Mouse (Mus musculus) intestine, embryonic 16.5 days (tissue): ENCODE measurements at regions not wholly inside any gene's neighbourhood (a gene's known extent, or its start where the extent isn't known, plus 50 kb on each side); places are given as distances from the start of the nearest gene placed in this dataset.

ENCODE experiments used
- ATAC-seq: fragments of 200-750 bp; cut with Nextera tagmentation; 2 replicates; pipeline ENCODE4 v1.8.0; 2017; ENCODE audit warnings: moderate TSS enrichment, moderate library complexity
- H3K27ac ChIP-seq: fragments of 300-500 bp; sonication (generic); 2 replicates; pipeline ENCODE4 v1.5.1; 2014; ENCODE audit warnings: mild to moderate bottlenecking, low read length
- H3K27me3 ChIP-seq: fragments of 300-500 bp; sonication (generic); replicated peaks from 2 replicates; pipeline ENCODE4 v1.6.1; 2014; ENCODE audit warnings: low read length, control low read depth, mixed read lengths; ENCODE audit not compliant: control insufficient read depth, insufficient read depth
- H3K36me3 ChIP-seq: fragments of 300-500 bp; sonication (generic); 2 replicates; pipeline ENCODE4 v1.6.1; 2014; ENCODE audit warnings: low read length, control low read depth; ENCODE audit not compliant: control insufficient read depth, insufficient read depth
- H3K4me1 ChIP-seq: fragments of 300-500 bp; sonication (generic); 2 replicates; pipeline ENCODE4 v1.6.1; 2014; ENCODE audit warnings: low read length, control low read depth, mixed read lengths; ENCODE audit not compliant: control insufficient read depth, insufficient read depth
- H3K4me2 ChIP-seq: fragments of 300-500 bp; sonication (generic); 2 replicates; pipeline ENCODE4 v1.6.1; 2014; ENCODE audit warnings: low read depth, low read length, control low read depth
- H3K4me3 ChIP-seq: fragments of 300-500 bp; sonication (generic); 2 replicates; pipeline ENCODE4 v1.5.1; 2014; ENCODE audit warnings: mild to moderate bottlenecking, low read length
- H3K9ac ChIP-seq: fragments of 300-500 bp; sonication (generic); 2 replicates; pipeline ENCODE4 v1.6.1; 2014; ENCODE audit warnings: low read depth, low read length
- H3K9me3 ChIP-seq: fragments of 300-500 bp; sonication (generic); 2 replicates; pipeline ENCODE4 v1.6.1; 2016; ENCODE audit warnings: low read length, control low read depth; ENCODE audit not compliant: control insufficient read depth
- WGBS: fragments of 180-500 bp; shearing (Covaris S2); extraction: QIAGEN DNeasy Blood & Tissue Kit; methylation state at CpG from one replicate; pipeline ENCODE4 v1.1.7; 2014; 5-methylcytosine and 5-hydroxymethylcytosine counted together

DNA sequence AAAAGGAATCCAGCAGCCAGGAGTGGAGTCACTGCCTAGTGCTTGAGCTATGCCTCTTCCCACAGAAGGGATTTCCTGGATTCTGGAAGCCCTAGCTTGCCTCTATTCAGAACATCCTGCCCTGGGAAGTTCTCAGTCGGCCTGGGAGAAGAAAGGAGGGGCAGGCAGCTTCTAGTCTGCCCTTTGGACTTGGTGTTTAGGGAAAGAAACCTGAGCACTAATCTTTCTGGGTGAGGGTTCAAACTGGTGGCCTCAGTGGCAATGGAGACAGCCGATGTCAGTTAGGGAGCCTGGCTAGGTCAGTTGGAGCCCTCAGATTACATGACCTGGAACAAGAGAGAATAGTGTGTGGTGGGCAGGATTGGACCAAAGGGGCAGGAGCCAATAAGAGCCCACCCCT lies 78.9 kb downstream of the Gm4791 start:
- H3K36me3 ChIP-seq: no peaks in the 10 kb centered on the region
- H3K4me2 ChIP-seq: no peak overlapping the region
- no peak overlapping the region for H3K9ac ChIP-seq
- no peaks in the 10 kb centered on the region for H3K9me3 ChIP-seq
- no peaks in the 10 kb centered on the region; the same call in 1 of the 2 replicates for H3K4me1 ChIP-seq
- peak; percentile 91 for ATAC-seq
- no peak overlapping the region for H3K4me3 ChIP-seq
- H3K27me3 ChIP-seq: no peaks in the 10 kb centered on the region
- 29% methylated on average over 2 of the region's 2 CpGs for WGBS
- no peak overlapping the region for H3K27ac ChIP-seq

DNA sequence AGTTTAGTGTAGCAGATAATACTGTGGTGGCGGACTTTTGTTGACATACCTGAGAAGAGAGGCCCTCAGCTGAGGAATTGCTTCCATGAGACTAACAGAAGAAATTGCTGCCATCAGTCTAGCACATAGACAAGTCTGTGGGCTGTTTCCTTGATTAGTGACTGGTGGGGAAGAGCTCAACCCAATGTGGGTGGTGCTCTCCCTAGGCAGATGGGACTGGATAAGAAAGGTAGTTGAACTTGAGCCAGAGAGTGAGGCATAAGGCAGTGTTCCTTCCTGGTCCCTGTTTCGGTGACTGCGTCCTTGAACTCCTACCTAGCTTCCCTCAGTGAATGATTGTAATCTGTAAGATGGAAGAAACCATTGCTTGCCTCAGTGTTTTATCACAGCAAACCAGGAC lies 79.4 kb downstream of the Gm4791 start:
- no peaks in the 10 kb centered on the region for H3K27me3 ChIP-seq
- H3K36me3 ChIP-seq: no peaks in the 10 kb centered on the region
- no peak overlapping the region for H3K27ac ChIP-seq
- H3K4me1 ChIP-seq: no peaks in the 10 kb centered on the region; the same call in 1 of the 2 replicates
- peak; percentile 79 for ATAC-seq
- H3K4me3 ChIP-seq: no peak overlapping the region
- no peak overlapping the region for H3K4me2 ChIP-seq
- no peaks in the 10 kb centered on the region for H3K9me3 ChIP-seq
- no peak overlapping the region for H3K9ac ChIP-seq
- WGBS: 74% methylated on average over 3 of the region's 3 CpGs

DNA sequence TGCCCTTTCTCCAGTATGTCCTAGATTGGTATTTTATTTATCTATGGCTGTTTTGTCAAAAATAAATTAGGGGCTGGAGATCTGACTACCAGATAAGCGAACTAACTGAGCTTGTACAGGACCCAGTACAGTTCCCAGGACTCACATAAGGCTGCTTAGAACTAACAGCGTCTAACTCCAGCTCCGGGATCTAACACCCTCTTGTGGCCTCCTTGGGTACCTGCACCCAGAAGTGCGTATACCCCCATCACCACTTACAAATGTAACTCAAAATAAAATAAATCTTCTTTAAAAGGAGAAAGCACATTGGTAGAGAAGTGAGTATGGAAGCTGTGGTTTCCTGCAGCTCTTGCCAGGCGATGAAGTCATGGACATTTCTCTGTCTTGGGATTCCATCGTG lies 82.9 kb downstream of the Gm4791 start:
- Histone ChIP-seq H3K9me3 (no peaks in the 10 kb centered on the region), H3K4me1 (no peaks in the 10 kb centered on the region; the same call in 1 of the 2 replicates), H3K27me3 (no peaks in the 10 kb centered on the region), H3K36me3 (no peaks in the 10 kb centered on the region), H3K4me3 (no peak overlapping the region), H3K4me2 (no peak overlapping the region), H3K27ac (no peak overlapping the region), H3K9ac (no peak overlapping the region)
- no peak for ATAC-seq
- WGBS: 98% methylated on average over 6 of the region's 6 CpGs

DNA sequence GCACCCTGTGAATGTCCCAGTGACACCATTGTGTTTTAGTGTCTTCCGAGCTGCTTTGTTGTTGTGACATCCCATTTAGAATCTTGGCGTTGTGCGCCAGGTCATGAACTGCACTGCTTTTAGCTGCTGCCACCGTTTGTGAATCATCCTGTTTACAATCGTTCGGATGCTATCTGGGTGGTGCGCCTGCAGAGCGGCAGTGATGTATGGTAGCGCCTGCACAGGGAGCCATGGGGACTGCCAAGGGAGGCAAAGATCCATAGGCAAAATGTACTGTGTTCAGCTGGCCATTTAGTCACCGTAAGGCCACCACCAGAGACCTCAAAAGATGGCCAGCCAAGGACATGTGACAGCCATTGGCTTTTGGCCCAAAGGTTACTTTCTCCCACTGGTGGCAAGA lies 93.3 kb downstream of the Gm4791 start:
- no peaks in the 10 kb centered on the region for H3K4me1 ChIP-seq
- WGBS: 57% methylated on average over 10 of the region's 10 CpGs
- no peak overlapping the region for H3K27ac ChIP-seq
- no peak for ATAC-seq
- no peak overlapping the region for H3K4me2 ChIP-seq
- no peaks in the 10 kb centered on the region for H3K9me3 ChIP-seq
- no peak overlapping the region for H3K9ac ChIP-seq
- no peak overlapping the region for H3K4me3 ChIP-seq
- no peaks in the 10 kb centered on the region for H3K27me3 ChIP-seq
- H3K36me3 ChIP-seq: no peaks in the 10 kb centered on the region

DNA sequence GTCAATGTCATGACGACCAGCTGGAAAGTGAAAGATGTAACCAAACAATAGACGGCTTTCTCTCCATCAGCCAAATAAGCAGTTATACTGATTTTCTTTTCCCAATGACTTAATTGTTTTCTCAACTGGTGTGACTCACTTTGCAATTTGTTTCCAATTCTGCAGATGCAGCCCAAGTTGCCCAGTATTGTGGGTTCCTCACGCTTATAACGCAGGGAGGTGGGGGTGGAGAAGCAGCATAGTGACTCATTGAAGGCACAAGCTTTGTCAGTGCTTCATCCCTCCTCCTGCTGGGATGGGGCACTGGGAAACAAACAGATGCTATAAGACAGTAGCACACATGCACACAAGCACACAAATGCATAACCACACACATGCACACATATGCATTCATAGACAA lies 97.1 kb downstream of the Gm4791 start:
- no peak for ATAC-seq
- Histone ChIP-seq H3K4me1 (no peaks in the 10 kb centered on the region), H3K27ac (no peak overlapping the region), H3K9me3 (no peaks in the 10 kb centered on the region), H3K27me3 (no peaks in the 10 kb centered on the region), H3K9ac (no peak overlapping the region), H3K4me3 (no peak overlapping the region), H3K4me2 (no peak overlapping the region), H3K36me3 (no peaks in the 10 kb centered on the region)
- 91% methylated on average over 4 of the region's 4 CpGs for WGBS

DNA sequence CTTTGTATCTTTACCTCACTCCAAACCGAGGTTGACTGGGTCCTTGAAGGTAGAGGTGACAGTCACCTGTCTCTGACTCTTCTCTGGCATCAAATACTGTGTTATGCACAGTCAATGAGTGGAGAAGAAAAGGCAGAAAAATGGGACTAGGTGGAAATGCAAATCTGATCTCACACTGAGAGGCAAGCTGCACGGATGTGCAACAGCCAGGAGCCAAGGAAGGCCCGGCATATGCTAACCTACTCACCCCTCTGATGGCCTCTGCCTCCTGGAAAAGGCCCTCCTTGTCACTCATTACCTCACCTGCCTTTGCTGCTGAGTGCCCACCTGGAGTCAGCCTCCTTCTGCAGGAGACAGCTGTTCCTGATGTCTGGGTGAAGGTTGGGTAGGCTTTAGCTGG lies 104.8 kb downstream of the Gm4791 start:
- H3K27ac ChIP-seq: no peak overlapping the region
- no peaks in the 10 kb centered on the region for H3K9me3 ChIP-seq
- WGBS: 83% methylated on average over 3 of the region's 3 CpGs
- H3K4me3 ChIP-seq: no peak overlapping the region
- no peaks in the 10 kb centered on the region for H3K27me3 ChIP-seq
- ATAC-seq: no peak
- no peak overlapping the region for H3K4me2 ChIP-seq
- no peaks in the 10 kb centered on the region for H3K4me1 ChIP-seq
- no peaks in the 10 kb centered on the region for H3K36me3 ChIP-seq
- no peak overlapping the region for H3K9ac ChIP-seq

DNA sequence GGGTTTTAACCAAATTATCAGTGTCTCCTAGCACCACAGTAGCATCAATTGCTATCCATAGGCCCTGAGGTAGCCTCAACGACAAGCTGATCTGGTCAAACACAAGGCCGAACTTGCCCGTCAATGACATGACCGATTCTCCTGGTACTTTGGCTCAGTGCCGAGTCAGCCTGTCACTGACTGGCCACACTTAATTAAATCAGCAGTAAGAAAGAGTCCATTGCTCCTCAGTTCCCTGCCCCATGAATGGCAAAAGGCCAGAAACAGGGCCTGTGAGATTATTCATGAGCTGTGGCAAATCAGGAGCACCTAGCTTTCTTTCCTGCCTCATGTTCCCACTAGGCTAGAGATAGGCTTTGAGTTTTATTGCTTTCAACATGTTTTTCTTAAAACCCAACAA lies 105.4 kb downstream of the Gm4791 start:
- no peak overlapping the region for H3K9ac ChIP-seq
- no peaks in the 10 kb centered on the region for H3K9me3 ChIP-seq
- no peaks in the 10 kb centered on the region for H3K27me3 ChIP-seq
- WGBS: 80% methylated on average over 5 of the region's 5 CpGs
- H3K4me2 ChIP-seq: no peak overlapping the region
- ATAC-seq: no peak
- H3K27ac ChIP-seq: no peak overlapping the region
- H3K4me1 ChIP-seq: no peaks in the 10 kb centered on the region
- no peak overlapping the region for H3K4me3 ChIP-seq
- no peaks in the 10 kb centered on the region for H3K36me3 ChIP-seq

DNA sequence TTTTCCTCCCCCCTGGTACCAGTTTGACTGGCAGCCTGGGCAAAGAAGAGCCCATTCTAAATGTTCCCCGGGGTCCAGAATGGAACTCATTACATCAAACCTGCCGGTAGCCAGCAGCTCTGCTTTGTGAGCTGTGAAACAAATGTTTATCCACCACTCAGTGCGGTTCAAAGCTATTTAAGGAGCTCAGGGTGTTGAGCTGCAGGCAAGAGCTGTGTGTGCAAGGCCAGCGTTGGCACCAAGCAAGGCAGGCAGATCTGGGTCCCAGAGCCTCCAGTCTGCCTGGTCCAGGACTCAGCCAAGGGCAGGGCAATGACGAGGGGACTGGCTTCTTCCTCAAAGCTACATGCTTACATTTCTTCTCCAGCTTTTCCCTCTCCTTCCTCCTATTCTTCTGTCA lies 109.6 kb downstream of the Gm4791 start:
- H3K4me1 ChIP-seq: no peaks in the 10 kb centered on the region
- H3K4me3 ChIP-seq: no peak overlapping the region
- no peaks in the 10 kb centered on the region for H3K36me3 ChIP-seq
- H3K27me3 ChIP-seq: no peaks in the 10 kb centered on the region
- H3K9me3 ChIP-seq: no peaks in the 10 kb centered on the region
- no peak overlapping the region for H3K27ac ChIP-seq
- 54% methylated on average over 5 of the region's 5 CpGs for WGBS
- ATAC-seq: no peak
- no peak overlapping the region for H3K9ac ChIP-seq
- no peak overlapping the region for H3K4me2 ChIP-seq

DNA sequence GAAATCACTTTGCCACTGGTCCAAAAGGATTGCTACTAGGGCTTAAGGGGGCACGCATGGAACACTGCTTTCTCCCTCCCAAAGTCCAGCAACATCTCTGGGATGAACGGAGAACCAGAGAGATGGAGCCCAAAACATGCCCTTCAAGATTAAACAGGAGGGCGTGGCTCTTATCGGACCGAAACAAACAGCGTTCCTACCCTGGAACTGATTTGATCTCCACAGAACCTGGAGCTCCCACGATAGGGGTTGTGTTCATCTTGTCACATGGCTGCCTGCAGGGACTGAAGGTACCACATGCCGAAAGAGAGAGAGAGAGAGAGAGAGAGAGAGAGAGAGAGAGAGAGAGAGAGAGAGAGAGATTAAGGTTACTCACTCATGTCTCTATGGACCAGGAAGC lies 120.7 kb downstream of the Gm4791 start:
- H3K9ac ChIP-seq: no peak overlapping the region
- H3K36me3 ChIP-seq: no peaks in the 10 kb centered on the region
- no peak overlapping the region for H3K4me2 ChIP-seq
- WGBS: 78% methylated on average over 8 of the region's 8 CpGs
- H3K4me1 ChIP-seq: no peaks in the 10 kb centered on the region
- no peak overlapping the region for H3K4me3 ChIP-seq
- H3K9me3 ChIP-seq: no peaks in the 10 kb centered on the region
- no peaks in the 10 kb centered on the region for H3K27me3 ChIP-seq
- H3K27ac ChIP-seq: no peak overlapping the region
- ATAC-seq: no peak

DNA sequence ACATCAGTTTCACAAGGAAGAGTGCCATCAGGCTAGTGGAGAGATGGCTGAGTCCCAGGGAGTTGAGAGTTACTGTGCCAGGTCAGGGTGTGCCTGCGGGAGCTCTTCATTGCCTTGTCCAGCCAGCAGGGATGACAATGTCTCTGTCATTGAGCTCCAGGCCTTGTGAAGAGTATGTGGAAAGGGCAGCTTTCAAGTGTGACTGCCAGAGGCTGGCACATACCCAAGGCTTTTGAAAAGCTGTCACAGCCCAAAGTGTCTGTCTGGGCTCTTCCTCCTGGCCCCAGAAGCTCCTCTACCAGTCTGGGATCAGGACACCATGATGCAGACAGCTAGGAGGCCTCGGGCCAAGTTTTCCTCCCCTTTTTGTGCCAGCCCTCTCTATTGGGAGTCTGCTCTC lies 124.6 kb downstream of the Gm4791 start:
- 79% methylated on average over 2 of the region's 2 CpGs for WGBS
- Histone ChIP-seq H3K4me1 (no peaks in the 10 kb centered on the region), H3K27me3 (no peaks in the 10 kb centered on the region), H3K27ac (no peak overlapping the region), H3K9ac (no peak overlapping the region), H3K36me3 (no peaks in the 10 kb centered on the region), H3K4me2 (no peak overlapping the region), H3K4me3 (no peak overlapping the region), H3K9me3 (no peaks in the 10 kb centered on the region)
- no peak for ATAC-seq
